Mouse (Mus musculus) CH12.LX (cell line): ENCODE data around the gene Rps6ka5. TPM values are rescaled to one million over a fixed set of nuclear protein-coding genes. Genes with fewer than 3 reads are reported as not detected.

Source experiments
- DNase-seq: peaks from one replicate; pipeline ENCODE4 v3.0.0-alpha.2; 2013; ENCODE audit errors: extremely low read depth
- H3K27ac ChIP-seq: 2 replicates; pipeline ENCODE4 v1.5.1; 2012; ENCODE audit warnings: low read depth, mild to moderate bottlenecking, control low read depth, moderate library complexity; ENCODE audit not compliant: insufficient read depth
- H3K27me3 ChIP-seq: replicated peaks from 2 replicates; pipeline ENCODE3; 2012; ENCODE audit warnings: inconsistent platforms
- H3K36me3 ChIP-seq, 2 experiments: replicated peaks in 1 of 2; 2 replicates each; pipeline versions ENCODE3 to v1.6.1; 2012; ENCODE audit warnings: inconsistent platforms in 1 of 2, low read length in 1 of 2, mild to moderate bottlenecking in 1 of 2, mixed read lengths in 1 of 2, moderate library complexity in 1 of 2; ENCODE audit not compliant: control insufficient read depth in 1 of 2, insufficient read depth in 1 of 2
- H3K4me1 ChIP-seq, 2 experiments: 2 replicates each; pipeline ENCODE4 v1.6.1; 2012; ENCODE audit warnings: inconsistent platforms in 1 of 2, moderate library complexity in 1 of 2; ENCODE audit not compliant: insufficient read depth in 2 of 2, control insufficient read depth in 1 of 2
- H3K4me2 ChIP-seq: 2 replicates; pipeline ENCODE4 v1.6.1; 2012; ENCODE audit warnings: low read depth, mild to moderate bottlenecking, control low read depth; ENCODE audit not compliant: poor library complexity, insufficient read depth, severe bottlenecking
- H3K4me3 ChIP-seq, 3 experiments: fragments of 150-350 bp in 1 of 3; sonication (generic) in 1 of 3; replicated peaks in 1 of 3; 2 replicates each; pipeline versions ENCODE3 to v1.5.1; 2011 to 2012; ENCODE audit warnings: low read depth in 2 of 3, low read length in 2 of 3, mild to moderate bottlenecking in 2 of 3, moderate library complexity in 2 of 3, control low read depth in 1 of 3, improper control_type of control experiment in 1 of 3, inconsistent platforms in 1 of 3, mixed read lengths in 1 of 3; ENCODE audit not compliant: poor library complexity in 1 of 3
- H3K79me2 ChIP-seq: replicated peaks from 2 replicates; pipeline ENCODE4 v1.6.1; 2012; ENCODE audit warnings: mild to moderate bottlenecking, moderate library complexity; ENCODE audit not compliant: control insufficient read depth, poor library complexity, insufficient read depth, severe bottlenecking; ENCODE audit errors: extremely low read depth
- H3K9ac ChIP-seq: 2 replicates; pipeline ENCODE4 v1.6.1; 2012; ENCODE audit warnings: low read depth, mild to moderate bottlenecking, control low read depth, moderate library complexity; ENCODE audit not compliant: insufficient read depth
- H3K9me3 ChIP-seq: replicated peaks from 2 replicates; pipeline ENCODE3; 2012; ENCODE audit warnings: low read length, inconsistent platforms, mixed read lengths
- BHLHE40 ChIP-seq: IDR thresholded peaks from 2 replicates; pipeline ENCODE4 v1.6.1; 2011; ENCODE audit warnings: mild to moderate bottlenecking, low read depth, low read length, improper control_type of control experiment
- E2F4 ChIP-seq: IDR thresholded peaks from 2 replicates; pipeline ENCODE4 v1.6.1; 2011; ENCODE audit warnings: low read depth, low read length, improper control_type of control experiment; ENCODE audit not compliant: insufficient replicate concordance
- EP300 ChIP-seq: IDR thresholded peaks from 2 replicates; pipeline ENCODE4 v1.6.1; 2011; ENCODE audit warnings: low read length, improper control_type of control experiment
- GABPA ChIP-seq: IDR thresholded peaks from 2 replicates; pipeline ENCODE4 v1.6.1; 2012; ENCODE audit warnings: low read depth, low read length, improper control_type of control experiment, inconsistent platforms; ENCODE audit not compliant: insufficient replicate concordance
- IRF4 ChIP-seq: IDR thresholded peaks from 2 replicates; pipeline ENCODE4 v1.6.1; 2014; ENCODE audit warnings: low read depth, mild to moderate bottlenecking, inconsistent platforms, low read length, improper control_type of control experiment
- JUN ChIP-seq: IDR thresholded peaks from 2 replicates; pipeline ENCODE4 v1.6.1; 2011; ENCODE audit warnings: low read depth, mild to moderate bottlenecking, low read length, improper control_type of control experiment, moderate library complexity; ENCODE audit not compliant: insufficient read depth
- JUND ChIP-seq: conservative IDR thresholded peaks from 2 replicates; pipeline ENCODE4 v1.6.1; 2011; ENCODE audit warnings: low read depth, low read length, improper control_type of control experiment
- MAX ChIP-seq: IDR thresholded peaks from 2 replicates; pipeline ENCODE4 v1.6.1; 2011; ENCODE audit warnings: low read length, improper control_type of control experiment
- MAZ ChIP-seq: IDR thresholded peaks from 2 replicates; pipeline ENCODE4 v1.6.1; 2012; ENCODE audit warnings: low read depth, mild to moderate bottlenecking, inconsistent platforms, low read length, improper control_type of control experiment, moderate library complexity
- MEF2A ChIP-seq: IDR thresholded peaks from 2 replicates; pipeline ENCODE4 v1.6.1; 2014; ENCODE audit warnings: low read depth, mild to moderate bottlenecking, inconsistent platforms, low read length, improper control_type of control experiment, borderline replicate concordance
- MXI1 ChIP-seq: IDR thresholded peaks from 2 replicates; pipeline ENCODE4 v1.6.1; 2011; ENCODE audit warnings: mild to moderate bottlenecking, low read depth, low read length, improper control_type of control experiment
- MYC ChIP-seq: IDR thresholded peaks from 2 replicates; pipeline ENCODE4 v1.6.1; 2011; ENCODE audit warnings: low read depth, mild to moderate bottlenecking, improper control_type of control experiment, low read length
- NELFE ChIP-seq: IDR thresholded peaks from 2 replicates; pipeline ENCODE4 v1.6.1; 2011; ENCODE audit warnings: low read depth, low read length, improper control_type of control experiment
- PAX5 ChIP-seq: IDR thresholded peaks from 2 replicates; pipeline ENCODE4 v1.6.1; 2012; ENCODE audit warnings: low read length, inconsistent platforms, mixed read lengths
- POLR2A ChIP-seq: IDR thresholded peaks from 2 replicates; pipeline ENCODE4 v1.6.1; 2011; ENCODE audit warnings: low read depth, mild to moderate bottlenecking, improper control_type of control experiment, low read length
- POLR2AphosphoS2 ChIP-seq: IDR thresholded peaks from 2 replicates; pipeline ENCODE4 v1.6.1; 2011; ENCODE audit warnings: low read depth, low read length, improper control_type of control experiment
- RAD21 ChIP-seq: IDR thresholded peaks from 2 replicates; pipeline ENCODE4 v1.6.1; 2011; ENCODE audit warnings: low read depth, mild to moderate bottlenecking, low read length, improper control_type of control experiment, moderate library complexity
- RCOR1 ChIP-seq: conservative IDR thresholded peaks from 2 replicates; pipeline ENCODE4 v1.6.1; 2012; ENCODE audit warnings: low read depth, mild to moderate bottlenecking, inconsistent platforms, low read length, improper control_type of control experiment
- SIN3A ChIP-seq: IDR thresholded peaks from 2 replicates; pipeline ENCODE4 v1.6.1; 2012; ENCODE audit warnings: low read length, improper control_type of control experiment, inconsistent platforms
- SMC3 ChIP-seq: IDR thresholded peaks from 2 replicates; pipeline ENCODE4 v1.6.1; 2011; ENCODE audit warnings: low read depth, low read length, improper control_type of control experiment
- TCF12 ChIP-seq: IDR thresholded peaks from 2 replicates; pipeline ENCODE4 v1.6.1; 2014; ENCODE audit warnings: low read depth, mild to moderate bottlenecking, inconsistent platforms, low read length, improper control_type of control experiment
- UBTF ChIP-seq: IDR thresholded peaks from 2 replicates; pipeline ENCODE4 v1.6.1; 2012; ENCODE audit warnings: low read depth, mild to moderate bottlenecking, inconsistent platforms, low read length, improper control_type of control experiment, moderate library complexity
- USF1 ChIP-seq: IDR thresholded peaks from 2 replicates; pipeline ENCODE4 v1.6.1; 2014; ENCODE audit warnings: low read depth, mild to moderate bottlenecking, inconsistent platforms, low read length, improper control_type of control experiment
- ZNF384 ChIP-seq: IDR thresholded peaks from 2 replicates; pipeline ENCODE4 v1.6.1; 2012; ENCODE audit warnings: low read depth, low read length, improper control_type of control experiment, inconsistent platforms
- dilution Hi-C: fragments of 300-500 bp; cut with MboI; formaldehyde crosslinking; loops from 2 replicates; pipeline ENCODE4 v1.14.3; 2020; ENCODE audit warnings: low sequenced_read_pairs; ENCODE audit not compliant: extremely low pct_unique_long_range_greater_than_20kb, extremely low pct_ligation_motif_present
- in situ Hi-C: fragments of 300-500 bp; cut with MboI; formaldehyde crosslinking; loops from 3 replicates; pipeline ENCODE4 v1.14.3; 2019; ENCODE audit warnings: low sequenced_read_pairs, low pct_ligation_motif_present, low pct_unique_long_range_greater_than_20kb, mixed read lengths
- polyA plus RNA-seq: library from polyadenylated mRNA; unstranded; fragments of >175 nt; gene quantifications from 2 replicates; pipeline ENCODE4 v1.2.1, GENCODE M21; 2012; ENCODE audit warnings: low read depth; ENCODE audit not compliant: insufficient read length
- total RNA-seq, 2 experiments: library from RNA; depleted of rRNA; stranded (reverse); fragments of 300-350 nt in 1 of 2; fragments of >200 nt in 1 of 2; gene quantifications; 2 replicates each; pipeline ENCODE4 v1.2.3; 2012 to 2014

Rps6ka5 gene
- total and polyA plus RNA-seq, 3 experiments, result 2.9 to 6.2 (median 4.8) TPM

DNA sequence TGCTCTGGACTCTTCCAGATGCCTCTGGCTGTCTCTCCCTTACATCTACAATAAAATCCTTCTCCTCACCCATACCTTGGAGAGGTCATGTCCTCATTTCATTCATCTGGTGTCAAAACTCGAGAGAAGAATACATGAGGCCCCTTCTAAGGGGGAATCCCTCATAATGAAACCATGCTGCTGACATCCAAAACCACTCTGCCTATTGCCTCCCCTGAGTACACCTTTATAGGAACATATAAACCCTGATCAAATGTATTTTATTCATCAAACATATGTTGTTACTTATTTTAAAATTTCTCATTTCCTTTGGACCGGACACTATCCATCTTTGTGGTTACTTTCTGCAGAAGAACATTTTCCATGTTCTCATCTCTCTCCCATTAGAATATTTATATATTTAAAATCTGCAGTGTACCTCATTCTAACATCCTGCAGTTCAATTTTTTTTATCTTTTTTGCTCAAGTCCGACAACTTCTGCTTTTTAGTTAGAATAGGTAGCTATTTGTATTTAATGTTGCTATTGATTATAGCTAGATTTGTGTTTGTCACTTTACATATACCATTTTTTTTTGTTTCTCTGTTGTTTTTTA lies 101.8 kb downstream of the Rps6ka5 start:
- Histone ChIP-seq H3K36me3 (no peaks in the 10 kb centered on the region), H3K4me1 (peaks cover 7 to 35% of the 10 kb centered on the region in 2 experiments; a peak in 3 of 4 replicates), H3K27me3 (no peaks in the 10 kb centered on the region), H3K9me3 (no peaks in the 10 kb centered on the region), H3K9ac (no peak overlapping the region), H3K27ac (no peak overlapping the region), H3K79me2 (no peaks in the 10 kb centered on the region), H3K4me2 (peak overlapping the region; percentile 57), H3K4me3 (no peak overlapping the region)
- in situ Hi-C loops (no loop called here), dilution Hi-C loops (no loop called here)
- TF ChIP-seq JUND (0 out of 2 replicates have a peak, but pooled peaks have one; percentile 31), JUN (peak; percentile 63; the same call in 1 of the 2 replicates), MAX (no peak), ZNF384 (peak; percentile 66), IRF4 (0 out of 2 replicates have a peak, but pooled peaks have one; percentile 15)
- DNase-seq, result peak; percentile 37

- no peak overlapping the region for H3K4me3 ChIP-seq
- no peaks in the 10 kb centered on the region for H3K27me3 ChIP-seq
- H3K79me2 ChIP-seq, result no peaks in the 10 kb centered on the region
- H3K27ac ChIP-seq, result no peak overlapping the region
- H3K9ac ChIP-seq, result no peak overlapping the region
- TF ChIP-seq IRF4 (no peak), RCOR1 (no peak), SMC3 (no peak), USF1 (no peak), MYC (no peak), PAX5 (no peak), GABPA (no peak), BHLHE40 (no peak), JUN (no peak), UBTF (no peak)
- H3K9me3 ChIP-seq, result no peaks in the 10 kb centered on the region
- no peak for DNase-seq
- H3K4me1 ChIP-seq, result no peaks in the 10 kb centered on the region
- in situ Hi-C loops (no loop called here), dilution Hi-C loops (no loop called here)
- no peak overlapping the region for H3K4me2 ChIP-seq
- peaks cover 0 to 15% of the 10 kb centered on the region in 2 experiments for H3K36me3 ChIP-seq
Observed at GRCm38 (mm10) chr12:100615251-100615650, 111.5 kb downstream of the Rps6ka5 start.

DNA sequence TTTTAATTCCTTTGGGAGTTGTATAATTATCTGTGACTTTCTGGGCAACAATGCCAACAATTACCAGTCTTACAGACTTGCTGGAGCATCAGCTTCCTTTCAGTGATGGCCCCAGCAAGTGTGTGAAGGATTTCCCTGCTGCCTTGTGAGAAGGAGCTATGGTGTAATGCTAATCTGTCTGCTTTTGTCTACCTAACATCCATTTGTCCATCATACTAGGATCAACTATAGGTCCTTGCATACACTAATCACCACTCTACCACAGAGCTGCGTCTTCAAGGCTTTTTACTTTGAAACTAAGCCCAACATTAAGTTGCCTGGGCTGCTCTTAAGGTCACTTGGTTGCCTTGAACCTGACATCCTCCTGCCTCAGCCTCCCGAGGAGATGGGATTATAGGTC lies 112.9 kb downstream of the Rps6ka5 start:
- Histone ChIP-seq H3K36me3 (peaks cover 0 to 15% of the 10 kb centered on the region in 2 experiments), H3K4me3 (no peak overlapping the region), H3K27me3 (no peaks in the 10 kb centered on the region), H3K27ac (no peak overlapping the region), H3K79me2 (no peaks in the 10 kb centered on the region), H3K9me3 (no peaks in the 10 kb centered on the region), H3K4me1 (no peaks in the 10 kb centered on the region), H3K4me2 (no peak overlapping the region), H3K9ac (no peak overlapping the region)
- TF ChIP-seq E2F4 (no peak), TCF12 (no peak), MXI1 (no peak), PAX5 (no peak), RAD21 (no peak), MAZ (no peak), POLR2AphosphoS2 (no peak), EP300 (no peak), MEF2A (no peak), SIN3A (no peak), NELFE (no peak), IRF4 (no peak), POLR2A (no peak), BHLHE40 (no peak)
- in situ Hi-C loops (no loop called here), dilution Hi-C loops (no loop called here)
- no peak for DNase-seq
